Mouse (Mus musculus): ENCODE measurements at regions not wholly inside any gene's neighbourhood (a gene's known extent, or its start where the extent isn't known, plus 50 kb on each side); places are given as distances from the start of the nearest gene placed in this dataset.

DNA sequence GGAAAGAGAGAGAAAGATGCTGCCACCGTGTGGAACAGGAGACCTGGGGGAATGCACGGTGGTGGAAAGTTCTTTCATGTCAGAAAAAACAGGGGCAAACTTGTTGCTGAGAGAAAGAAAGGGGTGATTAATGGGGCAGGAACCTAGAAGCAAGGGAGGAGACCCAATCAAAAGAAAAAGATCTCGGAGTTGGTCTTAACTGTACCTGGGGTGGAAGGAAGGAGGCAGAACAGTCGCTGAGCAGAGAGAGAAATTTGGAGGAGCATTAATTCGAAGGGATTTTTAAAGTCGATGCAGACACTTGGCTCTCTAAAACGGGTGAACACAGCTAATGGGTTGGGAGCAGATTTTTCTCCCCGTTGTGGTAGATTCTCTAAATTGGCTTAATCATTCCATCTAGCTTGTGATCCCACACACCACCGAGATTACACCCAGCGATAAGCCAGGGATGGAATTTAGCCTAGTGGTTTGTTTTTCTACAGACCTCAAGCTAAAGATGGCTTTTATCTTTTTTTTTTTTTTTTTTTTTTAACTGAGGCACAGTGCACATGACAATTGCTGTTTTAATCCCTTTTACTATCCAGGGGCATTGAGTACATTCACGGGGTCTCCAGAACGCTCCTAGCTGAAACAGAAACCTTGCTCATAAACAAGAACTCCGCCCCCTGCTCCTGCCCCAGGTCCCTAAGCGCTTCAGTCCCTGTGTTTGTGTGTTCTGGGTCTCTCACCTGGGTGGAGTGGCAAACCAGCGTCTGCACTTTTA, 73.1 kb upstream of the Cpm start:
- no peak for DNase-seq (ENCODE audit: low spot score in 2 of 2)

DNA sequence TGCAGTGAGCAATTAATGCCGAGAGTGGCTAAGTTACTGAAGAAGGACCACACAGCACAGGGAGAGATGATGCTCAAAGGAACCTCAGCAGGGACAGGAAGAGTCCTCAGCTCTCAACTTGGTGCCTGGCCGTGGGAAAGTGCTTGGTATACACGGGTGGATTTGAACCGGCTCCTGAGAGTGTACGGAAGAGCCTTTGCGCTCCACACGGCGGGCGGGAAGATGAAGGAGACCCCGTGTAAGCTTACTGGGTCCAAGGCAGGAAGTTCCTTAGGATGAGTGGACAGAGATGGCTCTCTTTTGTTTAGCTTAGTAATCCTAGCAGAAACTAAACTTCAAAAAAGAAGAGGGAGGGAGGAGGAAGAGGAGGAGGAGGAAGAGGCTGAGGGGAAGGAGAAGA, 73.8 kb upstream of the Cpm start:
- DNase-seq (ENCODE audit: low spot score in 2 of 2), result no peak

DNA sequence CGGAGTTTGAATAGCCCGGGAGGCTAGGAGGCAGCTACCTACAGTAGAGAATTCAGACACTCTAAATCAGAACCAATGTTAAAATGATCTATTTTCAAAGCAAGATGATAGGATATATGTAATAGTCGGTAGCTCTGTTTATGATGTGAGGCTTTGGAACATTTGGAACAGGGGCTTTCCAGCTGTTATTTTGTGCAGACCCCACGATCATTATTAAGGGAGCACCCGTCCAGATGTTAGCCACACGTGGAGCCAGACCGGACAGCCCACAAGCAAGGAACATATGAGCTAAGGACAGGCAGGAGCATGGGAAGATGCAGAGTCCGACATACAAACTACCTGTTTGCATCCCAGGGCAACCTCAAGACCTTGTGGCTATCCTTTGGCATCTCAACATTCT, 74.3 kb upstream of the Cpm start:
- DNase-seq (ENCODE audit: low spot score in 2 of 2), result no peak

DNA sequence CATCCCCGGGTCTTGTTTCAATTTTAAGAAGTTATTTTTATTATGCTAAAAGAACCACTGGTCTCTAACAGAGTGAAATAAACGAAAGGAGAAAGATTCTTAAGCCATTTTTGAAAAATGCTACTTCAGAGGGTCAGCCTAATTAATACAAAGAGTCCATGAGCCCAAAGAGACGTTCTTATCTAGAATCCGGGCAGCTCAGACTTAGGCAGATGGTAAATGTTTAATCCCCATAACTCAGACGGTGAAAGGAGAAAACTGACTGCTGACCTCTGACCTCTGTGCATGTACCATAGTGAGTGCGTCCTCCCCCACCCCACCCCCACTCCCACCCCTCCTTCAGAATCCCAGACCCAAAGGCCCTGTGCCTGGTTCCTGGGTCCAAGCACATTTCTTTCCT, 74.8 kb upstream of the Cpm start:
- no peak for DNase-seq (ENCODE audit: low spot score in 2 of 2)

DNA sequence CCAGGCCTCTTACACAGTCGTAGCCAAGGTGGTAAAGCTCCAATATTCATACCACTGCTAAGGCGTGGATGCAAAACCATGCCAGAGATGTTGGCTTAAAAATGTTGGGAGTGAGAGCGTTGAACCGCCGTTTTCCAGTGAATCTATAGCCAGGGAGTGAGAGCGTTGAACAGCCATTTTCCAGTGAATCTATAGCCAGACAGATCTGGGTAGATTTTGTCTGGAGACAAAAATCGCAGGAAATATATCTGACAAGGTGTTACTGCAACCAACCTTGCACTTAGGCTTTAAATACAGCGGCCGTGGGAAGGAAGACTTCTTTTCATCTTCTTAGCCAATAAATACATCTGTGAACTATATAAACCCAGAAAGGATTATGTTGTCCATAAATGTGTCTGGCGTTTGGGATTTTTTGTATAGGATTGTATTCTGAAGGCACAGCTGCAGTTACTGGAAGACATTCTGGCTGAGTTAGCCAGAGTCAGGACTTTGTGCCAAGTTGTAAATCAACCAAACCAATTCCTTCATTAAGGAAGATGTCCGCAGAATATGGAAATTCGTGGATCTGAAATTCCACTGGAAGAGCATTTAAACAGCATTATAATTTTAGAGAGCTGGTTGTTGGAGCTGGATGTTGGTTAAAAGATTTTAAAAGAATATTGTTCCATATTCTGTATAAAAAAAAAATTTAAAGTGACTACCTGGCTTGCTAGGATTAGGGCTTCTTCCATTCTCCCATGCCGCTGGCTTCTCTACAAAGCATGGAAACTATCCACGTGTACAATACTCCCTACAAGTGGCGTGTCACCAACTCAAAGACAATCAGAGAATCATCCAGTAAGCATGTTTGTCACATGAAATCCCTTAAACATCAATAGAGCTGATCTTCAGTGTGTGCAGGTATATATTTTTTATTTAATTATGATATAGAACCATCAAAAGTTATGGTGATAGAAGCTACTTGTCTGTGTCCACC, 75.8 kb upstream of the Cpm start:
- no peak for DNase-seq (ENCODE audit: low spot score in 2 of 2)

DNA sequence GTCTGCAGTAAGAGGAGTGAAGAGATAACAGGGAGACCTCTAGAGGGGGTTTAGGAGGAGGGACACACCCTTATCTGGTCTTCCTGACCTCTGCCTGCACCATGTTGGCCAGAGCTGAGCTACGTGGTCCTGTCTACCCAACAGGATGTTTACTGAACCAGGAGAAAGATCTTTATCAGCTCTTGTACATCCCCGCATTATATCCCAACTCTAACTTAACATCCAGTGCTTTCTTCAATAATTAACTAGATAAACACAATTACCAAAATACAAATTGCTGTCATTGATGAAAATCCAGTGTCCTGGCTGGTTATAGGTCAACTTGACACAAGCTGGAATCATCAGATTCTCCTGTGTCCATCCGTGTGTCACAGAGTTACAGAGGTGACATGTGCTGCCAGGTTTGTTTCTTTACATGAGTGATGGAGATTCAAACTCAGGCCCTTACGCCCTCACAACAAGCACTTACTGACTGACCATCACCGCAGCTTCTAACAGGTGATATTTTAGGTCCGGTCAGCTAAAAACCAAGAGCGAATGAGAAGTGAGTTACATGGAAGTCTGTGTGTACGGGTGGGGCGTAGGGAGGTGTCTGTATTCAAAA, 77.1 kb upstream of the Cpm start:
- DNase-seq (ENCODE audit: low spot score in 2 of 2), result no peak

DNA sequence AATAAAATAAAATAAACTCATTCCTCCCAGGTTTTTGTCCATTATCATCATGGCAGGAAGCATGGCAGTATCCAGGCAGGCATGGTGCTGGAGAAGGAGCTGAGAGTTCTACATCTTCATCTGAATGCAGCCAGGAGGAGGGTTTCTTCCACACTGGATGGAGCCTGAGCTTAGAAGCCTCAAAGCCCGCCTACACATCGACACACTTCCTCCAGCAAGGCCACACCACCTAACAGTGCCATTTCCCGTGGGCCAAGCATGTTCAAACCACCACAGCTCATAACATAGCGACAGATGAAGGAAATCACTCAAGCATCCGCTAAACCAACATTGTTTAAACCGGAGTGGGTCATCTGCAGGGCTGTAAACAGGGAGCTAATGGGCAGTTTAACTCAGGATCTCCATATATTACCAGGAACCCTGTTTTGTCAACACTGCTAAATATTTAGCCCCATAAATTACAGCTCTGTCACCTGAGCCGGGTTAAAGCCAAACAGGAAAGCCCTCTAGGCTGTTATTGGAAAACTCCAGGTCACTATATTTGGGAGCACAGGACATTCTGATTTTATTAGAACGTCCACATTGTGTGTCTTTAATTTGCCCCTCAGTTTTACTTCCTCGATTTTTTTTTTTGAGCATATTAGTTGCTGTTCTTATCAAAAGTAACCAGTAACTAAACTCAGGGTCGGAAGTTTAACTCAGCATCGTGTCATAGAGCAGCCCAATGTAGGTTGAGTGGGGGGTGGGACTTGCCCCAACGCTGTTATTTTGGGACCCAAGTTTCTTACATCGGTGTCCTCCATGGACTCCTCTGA, 77.9 kb upstream of the Cpm start:
- no peak for DNase-seq (ENCODE audit: low spot score in 2 of 2)

DNA sequence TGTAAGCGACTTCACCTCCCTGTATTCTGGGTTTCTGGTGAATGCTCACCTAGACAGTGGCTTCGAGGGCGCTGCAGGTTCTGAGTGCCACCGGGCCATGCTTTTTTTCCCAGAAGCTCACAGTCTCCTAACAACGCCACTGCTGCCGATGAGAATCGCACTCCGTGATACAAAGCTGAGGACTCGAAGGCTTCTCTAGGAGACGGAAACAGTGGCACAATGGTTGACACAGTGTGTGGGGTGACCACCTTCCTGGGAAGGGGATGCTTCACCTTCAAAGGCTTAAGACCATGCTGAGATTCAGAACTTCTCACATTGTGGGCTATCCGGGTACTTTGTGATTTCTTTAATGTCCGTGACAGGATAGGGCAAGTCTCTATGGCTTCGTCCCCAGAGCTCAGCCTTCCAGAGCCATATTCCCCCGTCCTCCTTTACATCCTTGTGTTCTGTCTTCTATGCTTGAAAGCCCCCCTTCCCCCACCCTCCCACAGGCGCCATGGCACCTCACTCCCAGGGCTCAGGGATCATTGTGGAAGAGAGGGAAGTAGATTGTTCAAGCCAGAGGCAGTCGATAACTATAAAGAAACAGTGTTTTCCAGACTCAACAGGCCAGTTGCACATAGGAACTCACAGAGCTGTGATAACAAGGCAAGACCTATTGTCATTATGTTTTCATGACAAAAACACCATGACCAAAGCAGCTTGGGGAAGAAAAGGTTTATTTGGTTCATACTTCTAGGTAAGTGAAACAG, 79.3 kb upstream of the Cpm start:
- no peak for DNase-seq (ENCODE audit: low spot score in 2 of 2)

DNA sequence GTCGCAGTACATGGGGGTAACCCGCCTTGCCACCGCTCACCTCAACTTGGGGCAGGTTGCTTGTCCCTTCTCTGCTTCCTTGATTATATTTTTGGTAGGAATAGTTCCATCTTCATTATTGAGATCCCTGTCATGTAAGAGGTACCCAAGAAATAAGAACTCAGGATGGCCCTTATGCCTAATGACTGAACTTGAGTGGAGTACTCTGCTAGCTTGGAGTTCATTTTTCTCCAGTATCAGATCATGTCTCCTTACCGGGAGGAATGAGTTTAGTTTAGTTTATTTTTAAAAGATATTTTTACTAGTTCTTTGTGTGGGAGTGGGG, 79.8 kb upstream of the Cpm start:
- DNase-seq (ENCODE audit: low spot score in 2 of 2), result no peak

DNA sequence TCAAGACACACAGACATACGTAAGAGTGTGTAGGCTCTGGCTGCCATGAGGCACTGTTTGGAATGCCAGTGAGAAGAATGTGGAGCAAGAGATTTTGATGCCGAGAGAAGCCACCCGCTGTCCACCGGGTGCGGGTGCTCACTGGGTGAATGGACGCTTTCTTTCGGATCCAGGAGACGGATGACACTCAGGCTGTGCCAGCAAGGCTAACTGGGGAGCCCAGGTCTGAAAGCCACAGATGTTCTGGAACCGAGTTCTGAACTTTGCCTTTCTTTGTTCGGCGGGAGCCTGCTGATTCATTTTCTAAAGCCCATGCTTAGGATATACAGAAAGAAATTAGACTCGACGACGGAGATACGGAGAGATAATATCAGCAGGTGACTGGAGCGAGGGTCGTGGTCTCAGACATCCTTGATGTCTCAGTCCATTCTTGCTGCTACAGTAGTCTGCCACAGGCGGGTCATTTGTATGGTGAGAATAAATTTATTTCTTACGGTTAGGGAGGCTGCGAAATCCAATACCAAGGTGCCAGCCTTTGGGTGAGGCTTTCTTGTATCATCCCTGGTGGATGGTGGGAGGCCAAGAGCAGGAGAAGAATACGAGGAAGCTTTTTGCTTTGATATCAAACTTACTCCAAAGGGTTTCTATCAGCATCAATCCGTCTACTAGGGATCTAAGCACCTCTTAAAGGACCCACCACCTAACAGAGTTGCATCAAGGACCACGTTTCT, 80.4 kb upstream of the Cpm start:
- no peak for DNase-seq (ENCODE audit: low spot score in 2 of 2)

DNA sequence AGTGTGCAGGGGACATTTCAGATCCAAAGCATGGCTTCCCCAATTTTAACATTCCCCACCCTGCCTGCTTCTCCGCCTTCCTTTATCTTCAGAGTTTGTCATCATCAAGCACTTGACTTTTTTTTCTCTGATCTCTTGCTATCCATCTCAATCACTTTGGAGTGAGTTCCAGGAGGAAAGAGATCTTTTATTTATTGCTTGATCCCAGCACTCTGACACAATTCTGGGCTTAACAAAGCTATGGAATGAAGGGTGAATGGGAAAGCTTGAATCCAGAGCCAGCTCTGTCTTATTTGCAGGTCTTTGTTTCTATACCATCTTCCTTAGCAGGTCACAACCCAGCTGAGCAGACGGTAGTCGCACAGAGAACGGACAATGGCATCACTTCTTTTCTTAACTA, 81.0 kb upstream of the Cpm start:
- no peak for DNase-seq (ENCODE audit: low spot score in 2 of 2)

DNA sequence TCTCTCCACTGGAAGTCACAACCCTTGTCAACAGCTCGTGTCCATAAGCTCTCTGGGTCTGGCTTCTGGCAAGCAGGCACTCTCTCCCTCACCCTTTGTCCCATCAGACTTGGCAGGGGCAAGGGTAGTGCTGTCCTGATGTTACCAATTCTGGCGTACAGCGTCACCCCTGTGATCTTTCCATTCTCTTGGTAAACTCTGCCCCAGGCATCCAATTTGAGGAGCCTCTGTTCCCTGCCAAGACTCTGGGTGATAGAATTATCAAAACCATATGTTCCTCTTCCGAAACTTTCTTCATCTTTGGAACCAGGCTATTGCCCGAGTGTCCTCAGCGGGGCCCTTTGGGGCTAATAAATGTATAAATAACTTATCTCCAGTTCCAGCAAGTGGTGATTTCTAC, 82.0 kb upstream of the Cpm start:
- no peak for DNase-seq (ENCODE audit: low spot score in 2 of 2)

DNA sequence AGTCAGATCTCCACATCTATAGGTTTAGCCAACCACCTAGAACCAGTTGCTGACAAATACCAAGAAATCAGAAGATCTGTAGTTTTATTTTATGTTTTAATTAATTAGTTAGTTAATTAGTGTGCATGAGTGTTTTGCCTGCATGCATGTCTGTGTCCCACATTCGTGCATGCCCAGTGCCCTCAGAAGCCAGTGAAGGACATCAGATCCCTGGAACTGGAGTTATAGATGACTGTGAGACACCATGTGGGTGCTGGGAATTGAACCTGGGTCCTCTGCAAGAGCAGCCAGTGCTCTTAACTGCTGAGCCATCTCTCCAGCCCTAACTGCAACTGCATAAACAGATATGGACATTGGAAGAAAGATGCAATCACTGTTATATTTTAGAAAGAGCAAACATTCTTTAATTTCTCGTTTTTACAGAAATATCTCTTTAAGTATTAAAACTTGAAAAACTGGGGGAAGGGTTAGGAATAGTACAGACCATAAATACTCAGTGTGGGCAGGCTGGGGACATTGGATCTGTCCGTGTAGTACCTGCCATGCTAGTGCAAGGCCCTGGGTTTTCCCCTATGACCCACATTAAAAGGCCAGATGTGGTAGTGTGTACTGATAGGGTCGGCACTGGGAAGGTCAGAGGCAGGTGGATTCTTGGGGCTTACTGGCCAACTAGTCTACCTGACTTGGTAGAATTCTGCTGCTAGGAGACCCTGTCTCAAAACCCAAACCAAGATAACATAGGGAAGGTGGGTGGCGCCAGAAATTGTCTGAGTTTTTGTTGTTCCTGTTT, 83.3 kb upstream of the Cpm start:
- no peak for DNase-seq (ENCODE audit: low spot score in 2 of 2)

DNA sequence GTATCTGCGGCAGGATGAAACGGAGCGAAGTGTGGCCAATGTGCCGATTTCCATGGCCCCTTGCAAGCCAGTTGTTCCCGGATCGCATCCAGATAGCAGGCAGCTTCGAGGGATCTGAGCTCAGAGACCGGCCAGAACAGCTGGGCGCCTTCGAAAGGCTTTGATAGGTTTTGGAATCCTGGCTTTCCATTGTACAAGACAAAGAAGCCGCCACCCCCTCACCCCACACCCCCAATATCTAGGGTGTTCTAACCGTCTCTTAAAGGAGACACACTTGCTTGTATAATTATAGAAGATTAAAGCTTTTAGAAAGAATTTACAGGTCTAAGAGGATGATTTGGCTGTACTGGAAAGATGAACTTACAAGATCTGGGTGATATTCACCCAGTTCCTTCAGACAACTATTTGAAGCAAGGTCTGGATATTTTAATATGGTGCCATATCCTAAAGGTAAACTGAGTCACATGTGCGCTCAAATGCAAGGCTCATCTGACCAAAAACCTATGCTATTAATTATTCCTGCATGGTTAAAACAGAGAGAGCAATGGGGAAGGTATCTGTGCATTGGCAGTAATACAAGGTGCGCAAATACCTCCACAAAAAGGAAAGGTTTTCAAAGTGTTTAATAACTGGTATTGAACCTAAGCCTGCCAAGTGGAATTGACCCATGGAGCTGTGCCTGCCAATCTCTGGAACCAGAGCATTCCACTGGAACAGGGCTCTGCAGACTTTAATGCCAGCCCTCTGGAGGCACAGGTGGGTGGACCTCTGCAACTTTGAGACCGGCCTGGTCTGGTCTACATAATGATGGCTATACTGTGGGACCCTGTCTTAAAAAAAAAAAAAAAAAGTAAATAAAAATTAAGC, 84.4 kb upstream of the Cpm start:
- no peak for DNase-seq (ENCODE audit: low spot score in 2 of 2)

DNA sequence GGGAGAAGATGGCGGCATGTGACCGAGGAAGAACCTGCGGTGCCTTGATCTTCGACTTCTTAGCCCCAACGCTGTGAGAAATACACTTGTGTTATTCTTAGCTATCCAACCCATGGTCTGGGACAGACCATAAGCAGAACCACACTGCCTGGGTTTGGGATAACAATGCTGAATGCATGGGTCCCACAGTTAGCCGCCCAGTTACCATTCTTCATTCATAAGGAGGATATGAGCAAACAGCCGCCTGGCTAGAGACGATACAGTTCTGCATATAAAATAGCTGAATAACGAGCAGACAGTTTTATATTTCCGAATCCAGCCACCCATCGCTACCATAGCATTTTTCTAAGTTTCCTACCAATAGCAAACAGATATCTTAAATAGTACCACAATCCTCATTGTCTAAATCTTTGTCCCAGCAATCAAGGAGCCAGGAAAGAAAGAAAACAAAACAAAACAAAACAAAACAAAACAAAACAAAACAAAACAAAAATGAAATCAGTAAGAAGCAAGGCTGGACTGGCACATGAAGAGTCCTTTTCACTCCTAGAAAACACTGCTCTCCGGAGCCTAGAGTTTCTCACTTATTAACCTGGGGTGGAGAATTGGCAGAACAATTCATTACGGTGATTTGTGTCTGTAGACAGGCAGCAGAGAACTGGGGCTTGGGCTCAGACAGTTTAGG, 85.2 kb upstream of the Cpm start:
- no peak for DNase-seq (ENCODE audit: low spot score in 2 of 2)

DNA sequence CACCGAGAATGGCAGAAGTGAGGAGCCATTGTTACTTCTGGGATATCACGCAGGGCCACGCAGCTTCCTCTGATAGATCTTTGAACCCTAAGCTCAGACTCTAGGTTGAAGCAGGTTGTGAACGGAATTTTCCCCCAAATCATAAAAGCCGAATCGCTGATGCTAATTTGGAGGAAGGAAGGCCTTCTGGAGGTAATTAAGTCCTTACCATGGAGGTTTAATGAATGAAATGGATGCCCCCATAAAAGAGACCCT, 85.7 kb upstream of the Cpm start:
- no peak for DNase-seq (ENCODE audit: low spot score in 2 of 2)

DNA sequence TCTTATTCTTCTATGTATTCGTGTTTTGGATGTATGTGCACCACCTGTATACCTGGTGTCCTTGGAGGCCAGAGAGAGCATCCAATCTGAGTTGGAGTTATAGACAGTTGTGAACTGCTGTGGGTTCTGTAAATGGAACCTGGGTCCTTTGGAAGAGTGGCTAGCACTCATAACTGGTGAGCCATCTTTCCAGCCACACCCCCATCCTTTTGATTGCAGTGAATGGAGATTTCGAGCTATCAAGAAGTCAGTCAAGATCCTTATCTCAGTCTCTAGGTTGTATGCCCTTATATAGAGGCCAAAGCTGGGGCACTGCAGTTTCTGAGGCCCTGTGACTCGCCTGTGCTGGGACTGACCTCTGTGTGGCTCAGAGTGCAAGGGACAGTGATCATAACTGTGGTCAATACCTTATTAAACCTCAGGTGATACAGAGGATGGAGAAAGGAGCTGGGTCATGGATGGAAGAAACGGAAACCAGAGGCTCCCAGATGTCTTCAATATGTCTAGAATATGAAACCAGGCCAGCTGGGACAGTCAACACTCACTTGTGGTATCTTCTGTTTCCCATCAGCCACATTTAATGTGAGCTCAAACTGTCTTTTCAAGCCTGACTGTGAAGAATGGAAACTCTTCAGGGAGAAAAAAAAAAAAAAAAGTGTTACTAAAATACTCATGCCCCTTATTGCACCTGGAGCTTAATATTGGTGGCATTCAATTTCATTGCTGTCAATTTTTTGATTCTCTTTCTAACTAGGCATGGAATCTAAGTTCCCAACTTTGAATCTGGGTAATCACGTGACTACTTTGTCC, 86.2 kb upstream of the Cpm start:
- no peak for DNase-seq (ENCODE audit: low spot score in 2 of 2)

Measured in left cerebral cortex, adult 8-10 months (tissue).